Mouse (Mus musculus) brain, embryonic 14.5 days (tissue): ENCODE measurements around the gene Mfsd13b. TPM values are rescaled to one million over a fixed set of nuclear protein-coding genes. Genes with fewer than 3 reads are reported as not detected.

ENCODE experiments used
- DNase-seq: peaks from one replicate; pipeline ENCODE4 v3.0.0-alpha.2; 2011; ENCODE audit warnings: low read depth
- CTCF ChIP-seq: fragments of 200-500 bp; IDR thresholded peaks from 2 replicates; pipeline ENCODE4 v1.5.1; 2012; ENCODE audit warnings: inconsistent platforms, mild to moderate bottlenecking, moderate library complexity, borderline replicate concordance; ENCODE audit not compliant: insufficient read depth, insufficient read length; ENCODE audit errors: extremely low read depth
- POLR2A ChIP-seq: fragments of 200-500 bp; IDR thresholded peaks from 2 replicates; pipeline ENCODE4 v1.6.1; 2012; ENCODE audit warnings: mild to moderate bottlenecking, inconsistent platforms, borderline replicate concordance; ENCODE audit not compliant: poor library complexity, insufficient read depth, insufficient read length, severe bottlenecking; ENCODE audit errors: extremely low read depth
- polyA plus RNA-seq: library from polyadenylated mRNA; depleted of rRNA; stranded (reverse); fragments of >200 nt; gene quantifications from 2 replicates; pipeline ENCODE4 v1.2.3, GENCODE M21; 2012; rRNA removed

The Mfsd13b gene
- polyA plus RNA-seq, 1 experiment, result 0.22 TPM

- TF ChIP-seq CTCF, result peak; percentile 44; the same call in 1 of the 2 replicates
- TF ChIP-seq POLR2A, result no peak
- DNase-seq, result peak; percentile 50
Observed at GRCm38 (mm10) chr7:121064309-121064708, 82.0 kb downstream of the Mfsd13b start.

Other genes starting within 250 kb of the Mfsd13b start
- gene Vwa3a, start 243.2 kb upstream of the Mfsd13b start, polyA plus RNA-seq, result 2.1 and 3.0 TPM in 2 replicates
- 0.26 and 0.37 TPM in 2 replicates for gene Gm5737, start 170.1 kb upstream of the Mfsd13b start, polyA plus RNA-seq
- 31.6 and 34.6 TPM in 2 replicates for gene Eef2k, start 139.7 kb upstream of the Mfsd13b start, polyA plus RNA-seq
- 26.3 and 28.9 TPM in 2 replicates for gene Polr3e, start 64.8 kb upstream of the Mfsd13b start, polyA plus RNA-seq
- gene Cdr2, start 197 bp upstream of the Mfsd13b start, polyA plus RNA-seq, result 27.4 and 37.4 TPM in 2 replicates
- 103 and 112 TPM in 2 replicates for gene Mettl9, start 51.9 kb downstream of the Mfsd13b start, polyA plus RNA-seq
- 0.20 and 0.36 TPM in 2 replicates for gene Igsf6, start 92.1 kb downstream of the Mfsd13b start, polyA plus RNA-seq
- gene Otoa, start 99.1 kb downstream of the Mfsd13b start, polyA plus RNA-seq, result 0.46 and 0.52 TPM in 2 replicates